Mouse (Mus musculus) CD4-positive helper T cell, adult 2 months (primary cell): Measurements from ENCODE around the gene Aig1.

Experiments
- DNase-seq: peaks from one replicate; pipeline ENCODE4 v3.0.0-alpha.2; 2012; ENCODE audit warnings: low read depth, missing footprints, low spot score

The Aig1 gene

DNA sequence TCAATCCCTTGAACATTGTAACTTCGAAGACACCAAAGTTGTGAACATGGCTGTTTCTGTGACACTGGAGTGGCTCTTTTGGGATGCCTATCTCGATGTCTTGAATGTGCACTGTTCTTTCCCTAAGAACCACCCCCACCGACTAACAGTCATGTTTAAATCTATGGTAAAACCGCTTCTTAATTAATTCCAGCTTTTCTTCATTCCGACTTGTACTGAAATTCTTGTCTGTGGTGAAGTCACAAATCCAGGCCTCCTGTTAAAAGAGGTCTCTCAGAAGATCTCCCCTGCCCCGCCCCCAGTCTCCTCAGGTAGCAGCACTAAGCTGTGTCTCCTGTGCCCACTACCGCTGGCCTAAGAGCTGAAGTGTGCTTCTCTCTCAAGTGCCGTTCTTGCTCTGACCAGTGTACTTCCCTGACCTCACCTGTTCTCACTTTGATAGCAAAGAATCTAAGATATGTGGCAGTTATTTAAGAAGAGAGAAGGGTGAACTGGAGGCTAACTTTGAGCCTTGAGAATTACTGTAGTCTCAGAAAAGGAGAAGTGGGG is 157.4 kb downstream of the Aig1 start:
- DNase-seq = no peak

- DNase-seq = no peak
Measured at GRCm38 (mm10) chr10:13705771-13706170, 163.0 kb downstream of the Aig1 start.

- no peak for DNase-seq
Measured at GRCm38 (mm10) chr10:13702688-13703087, 166.1 kb downstream of the Aig1 start.

GRCm38 (mm10) chr10:13702043-13702442 is 166.7 kb downstream of the Aig1 start:
- DNase-seq = no peak

DNA sequence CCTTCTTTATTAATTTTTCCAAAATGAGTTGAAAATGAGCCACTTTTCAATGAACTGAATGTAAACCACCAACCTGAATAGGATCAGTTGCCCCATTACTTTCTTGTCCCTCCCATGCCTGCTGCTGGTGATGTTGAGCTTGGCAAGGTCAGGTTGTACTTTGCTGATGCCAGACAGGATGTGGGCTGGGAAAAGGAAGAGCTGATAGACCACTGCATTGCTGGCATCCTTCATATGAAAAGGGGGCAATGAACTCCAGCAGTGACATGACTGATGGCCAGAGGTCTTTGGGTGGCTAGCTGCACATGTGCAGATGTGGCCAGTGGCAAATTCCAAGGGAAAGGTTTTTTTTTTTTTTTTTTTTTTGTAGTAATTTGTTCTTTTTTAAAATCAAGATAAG is 172.5 kb downstream of the Aig1 start:
- no peak for DNase-seq

DNA sequence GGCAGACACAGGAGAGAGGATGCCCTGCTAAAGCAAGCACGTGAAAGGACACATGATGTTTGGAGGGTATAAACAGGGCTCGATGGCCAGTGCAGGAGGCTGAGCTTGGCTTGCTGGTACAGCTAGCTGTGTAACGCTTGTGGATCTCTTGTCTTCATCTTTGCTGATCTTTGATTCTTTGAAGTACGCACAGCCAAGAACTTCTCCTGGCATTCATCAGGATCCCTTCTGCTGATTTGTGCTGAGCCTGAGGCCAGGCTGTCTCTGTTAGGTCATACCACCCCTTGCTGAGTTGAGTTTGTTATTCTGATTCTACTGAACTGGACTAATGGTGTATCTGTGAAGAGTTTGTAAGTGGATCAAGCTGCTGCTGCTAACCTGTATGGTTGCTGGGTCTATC is 175.5 kb downstream of the Aig1 start:
- no peak for DNase-seq

GRCm38 (mm10) chr10:13690773-13691172 is 178.0 kb downstream of the Aig1 start:
- no peak for DNase-seq

DNA sequence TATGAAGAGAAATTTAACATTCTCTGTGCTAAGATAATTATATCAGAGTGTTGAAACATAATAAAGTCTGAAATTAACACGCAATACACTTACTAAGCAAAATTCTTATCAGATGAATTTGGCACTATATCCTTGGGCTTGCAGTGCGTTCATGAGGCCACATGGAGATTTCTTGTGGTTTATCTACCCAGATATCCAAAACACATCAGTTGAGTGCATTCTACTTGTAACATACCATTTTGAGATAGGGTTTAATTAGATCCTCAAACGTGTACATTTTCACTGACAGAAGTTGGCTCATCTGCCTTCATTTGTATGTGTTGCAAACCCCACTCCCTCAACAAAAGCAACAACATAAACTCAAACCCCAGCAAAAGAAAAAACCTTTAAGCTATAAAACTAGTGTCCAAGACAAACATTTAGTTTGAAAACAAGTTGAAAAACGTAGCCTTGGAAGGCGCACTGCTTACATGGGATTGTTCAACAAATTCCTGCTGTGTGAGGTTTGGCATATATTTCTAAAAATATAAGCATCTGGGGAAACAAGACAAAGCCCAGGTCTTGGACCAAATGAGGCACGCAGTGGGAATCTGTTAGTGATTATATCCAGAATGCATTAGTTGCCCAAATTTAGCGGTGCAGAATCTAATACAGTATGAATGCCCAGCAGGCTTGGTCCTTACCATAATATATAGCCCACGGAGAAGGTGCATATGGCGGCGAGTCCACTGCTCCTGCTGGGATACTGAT is 178.8 kb downstream of the Aig1 start:
- DNase-seq = no peak

DNA sequence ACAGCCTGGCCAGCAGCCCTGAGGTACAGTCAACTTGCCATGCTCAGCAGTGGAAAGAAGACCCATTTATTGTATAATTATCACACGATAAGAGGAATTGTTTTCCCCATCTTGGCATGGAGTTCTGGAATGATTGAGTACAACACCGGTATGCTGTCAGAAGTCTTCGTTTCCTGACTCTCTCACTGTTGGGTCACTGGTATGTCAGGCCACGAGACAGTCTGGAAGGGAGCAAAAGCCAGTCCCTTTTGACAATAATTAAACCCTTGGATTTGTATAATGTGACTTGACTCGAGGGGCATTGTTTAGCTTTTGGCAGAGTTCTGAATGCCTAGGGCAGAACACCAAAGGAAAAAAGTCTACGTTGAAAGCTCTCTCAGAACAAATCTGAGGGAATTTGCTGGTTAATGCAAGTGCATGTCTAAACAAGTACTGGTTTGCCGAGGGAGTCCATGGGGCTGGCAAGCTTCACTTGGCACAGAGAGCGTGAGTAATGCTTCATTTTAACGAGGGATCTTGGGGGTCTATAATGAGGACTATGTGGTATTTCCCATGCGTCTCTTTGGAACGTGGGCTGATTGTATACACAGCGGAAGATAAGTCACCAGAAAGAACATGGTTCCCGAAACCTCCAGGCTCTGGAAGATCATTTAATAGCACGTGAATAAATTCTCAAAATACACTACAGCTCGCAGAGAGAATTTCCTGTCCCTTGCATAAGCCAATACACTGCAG is 180.2 kb downstream of the Aig1 start:
- DNase-seq = no peak

DNA sequence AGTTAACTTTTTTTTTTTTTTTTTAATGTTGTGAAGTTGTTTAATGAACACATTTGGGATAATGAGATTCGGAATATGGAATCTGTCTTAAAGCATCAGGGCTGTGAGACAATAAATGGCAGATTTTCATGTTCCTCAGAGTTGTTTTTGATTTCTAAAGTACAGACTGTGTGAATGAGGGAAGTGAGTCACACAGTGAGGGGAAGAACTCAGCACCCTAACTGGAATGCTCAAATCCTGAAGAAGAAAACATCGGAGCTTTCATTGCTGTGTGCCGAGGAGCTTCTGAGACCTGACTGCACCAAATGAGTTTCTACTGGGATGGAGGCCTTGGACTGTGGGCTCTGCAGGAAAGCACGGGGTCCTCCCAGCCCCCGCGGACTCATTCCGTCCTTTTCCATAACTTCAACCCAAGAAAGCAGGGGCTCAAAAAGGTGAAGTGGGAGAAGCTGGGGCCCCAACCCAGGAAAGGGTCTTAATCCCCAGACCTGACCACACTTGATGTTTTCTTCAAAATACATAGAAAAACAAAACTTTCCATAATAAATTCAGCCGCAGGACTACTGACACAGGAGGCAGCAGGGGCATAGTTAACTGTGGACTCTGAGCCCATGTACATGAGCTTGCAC is 181.5 kb downstream of the Aig1 start:
- DNase-seq = no peak

DNA sequence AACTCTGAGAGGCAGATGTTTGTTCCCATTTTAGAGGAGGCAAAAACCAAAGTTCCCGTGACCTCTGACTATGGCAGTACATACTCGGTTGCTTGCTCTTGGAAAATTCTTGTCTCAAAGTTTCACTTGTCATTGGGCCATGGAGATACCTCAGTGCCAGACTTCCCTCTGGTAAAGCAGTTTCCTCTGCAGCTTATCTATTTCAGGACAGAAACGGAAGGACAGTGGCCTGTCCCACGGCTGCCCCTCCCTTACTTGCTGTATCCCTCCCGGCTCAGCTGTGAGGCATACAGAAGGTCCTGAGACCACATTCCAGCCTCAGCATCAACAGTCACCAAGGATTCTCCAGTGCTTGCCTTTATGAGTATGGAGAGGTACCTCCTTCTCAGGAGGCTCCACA is 182.7 kb downstream of the Aig1 start:
- no peak for DNase-seq

DNA sequence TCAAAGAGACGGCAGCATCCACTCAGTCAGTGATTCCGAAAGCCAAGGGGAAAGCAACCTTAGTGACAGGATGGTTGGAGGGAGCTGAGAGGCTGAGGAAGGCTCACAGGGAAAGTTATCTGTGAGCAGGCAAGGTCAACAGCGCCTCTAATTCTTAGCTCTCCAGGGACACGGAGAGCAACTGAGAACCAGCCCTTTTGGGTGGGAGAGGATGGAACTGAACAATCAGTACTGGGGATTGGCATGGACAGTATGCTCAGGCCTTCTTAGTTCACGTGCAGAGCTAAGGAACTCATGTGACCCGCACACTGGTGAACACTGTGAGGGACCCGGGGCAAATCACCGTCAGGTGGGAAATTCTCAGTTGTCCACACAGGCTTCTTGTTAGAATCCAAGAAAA is 183.4 kb downstream of the Aig1 start:
- no peak for DNase-seq

DNA sequence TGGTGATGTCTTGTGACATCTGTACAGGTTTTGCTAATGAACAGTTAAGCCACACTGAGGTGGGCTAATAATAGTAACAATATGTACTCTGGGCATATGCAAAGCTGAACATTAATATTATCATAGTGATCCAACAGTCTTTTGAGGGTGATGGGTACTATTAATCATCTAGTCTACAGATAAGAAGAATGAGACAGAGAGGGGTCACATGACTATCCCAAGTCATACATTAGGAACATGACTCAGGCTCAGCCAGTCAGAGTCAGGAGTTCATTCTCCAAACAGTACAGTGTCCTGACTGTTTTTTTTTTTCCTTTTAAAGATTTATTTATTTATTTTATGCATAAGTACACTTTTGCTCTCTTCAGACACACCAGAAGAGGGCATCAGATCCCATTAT is 184.3 kb downstream of the Aig1 start:
- no peak for DNase-seq

DNA sequence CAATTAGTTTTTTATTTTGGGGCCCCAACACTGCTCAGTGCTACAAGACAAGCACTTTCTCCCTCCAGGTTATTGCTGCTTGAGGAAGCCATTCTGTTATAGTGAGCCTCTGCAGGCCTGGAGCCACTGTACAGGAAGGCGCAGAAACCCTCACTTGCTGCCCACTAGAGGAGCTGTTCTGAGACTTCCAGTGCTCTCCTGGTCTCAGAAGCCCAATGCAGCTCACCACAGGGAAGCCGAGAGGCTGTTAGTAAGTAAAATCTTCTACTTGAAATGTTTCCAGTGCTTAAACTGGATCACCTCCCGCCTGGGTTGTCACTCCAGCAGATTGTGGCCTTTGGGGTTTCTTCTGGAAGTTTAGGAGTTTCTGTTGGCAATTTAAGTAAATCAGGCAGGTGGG is 186.2 kb downstream of the Aig1 start:
- DNase-seq = no peak

GRCm38 (mm10) chr10:13677440-13677839 is 191.3 kb downstream of the Aig1 start:
- no peak for DNase-seq

DNA sequence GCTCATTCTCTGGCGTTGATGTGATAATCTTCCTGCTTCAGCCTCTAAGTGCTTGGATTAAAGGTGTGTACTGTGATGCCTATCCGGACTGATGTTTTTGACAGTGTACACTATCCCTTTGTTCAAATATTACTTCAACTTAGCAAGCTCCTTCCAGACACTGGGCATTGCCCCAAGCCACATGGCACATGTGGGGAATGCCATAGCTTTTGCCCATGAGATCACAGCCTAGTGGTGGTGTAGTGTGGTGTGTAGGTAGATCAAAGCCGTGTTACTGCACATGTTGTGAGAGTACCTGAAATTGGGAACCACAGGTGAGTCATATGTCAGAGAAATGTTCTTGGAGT is 193.8 kb downstream of the Aig1 start:
- DNase-seq = no peak

DNA sequence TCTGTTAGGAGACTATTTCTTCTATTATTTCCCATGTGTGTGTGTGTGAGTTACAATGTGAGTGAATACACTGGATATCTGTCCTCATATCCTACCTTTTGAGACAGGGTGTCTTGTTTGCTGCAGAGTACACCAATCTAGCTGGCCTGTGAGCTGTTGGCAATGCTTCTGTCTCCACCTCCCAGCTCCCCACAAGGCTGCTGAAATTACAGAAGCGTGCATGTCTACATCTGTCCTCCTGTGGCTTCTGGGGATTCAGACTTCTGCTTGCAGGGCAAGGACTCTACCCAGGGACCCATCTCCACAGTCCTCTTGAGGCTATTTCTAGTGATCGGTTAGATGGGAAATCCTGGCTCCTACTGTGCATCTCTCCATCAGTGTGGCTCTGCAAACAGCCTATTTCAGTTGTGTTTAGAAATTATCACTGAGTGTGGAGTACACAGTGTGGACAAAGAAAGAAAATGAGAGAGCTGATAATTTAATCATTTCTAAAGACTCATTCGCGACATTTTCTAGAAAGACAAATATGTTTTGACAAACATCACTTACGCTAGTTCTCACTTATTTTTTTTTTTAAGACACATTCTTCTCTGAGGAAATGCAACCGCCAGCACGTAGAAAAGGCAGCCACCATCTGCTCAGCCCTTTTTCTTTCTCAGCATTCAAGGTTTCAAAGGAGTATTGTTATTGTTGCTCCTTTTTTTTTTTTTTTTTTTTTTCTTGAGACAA is 194.3 kb downstream of the Aig1 start:
- DNase-seq = no peak

DNA sequence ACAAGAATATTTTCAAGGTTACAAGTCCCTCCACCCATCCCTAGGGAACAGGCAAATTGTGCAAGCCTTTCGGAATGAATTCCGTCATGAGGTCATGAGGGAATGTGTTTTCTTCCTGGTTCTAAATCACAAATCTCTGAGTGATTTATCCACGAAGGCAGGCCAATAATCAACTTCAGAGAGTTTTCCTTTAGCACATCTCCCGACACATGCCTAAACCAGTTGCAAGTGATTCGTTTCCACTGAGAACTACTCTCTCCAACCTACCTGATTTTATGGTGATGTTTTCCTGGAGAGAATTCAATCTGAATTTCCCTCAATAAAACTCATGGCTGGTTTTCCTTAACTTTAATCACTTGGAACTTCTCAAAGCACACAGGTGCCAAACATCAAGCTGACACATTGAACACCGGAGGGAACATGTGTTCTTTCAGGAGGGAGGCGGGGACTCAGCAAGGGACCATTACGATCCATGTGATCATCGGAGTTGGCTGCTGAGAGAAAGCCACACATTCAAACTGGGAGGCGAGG is 201.5 kb downstream of the Aig1 start:
- no peak for DNase-seq

GRCm38 (mm10) chr10:13663476-13663875 is 205.3 kb downstream of the Aig1 start:
- DNase-seq = no peak

- no peak for DNase-seq
Measured at GRCm38 (mm10) chr10:13659778-13660177, 209.0 kb downstream of the Aig1 start.

- no peak for DNase-seq
Measured at GRCm38 (mm10) chr10:13653739-13654462, 214.9 kb downstream of the Aig1 start.
